In genomic region chr6:54685103-54685502, GRCm38 (mm10) we compare ENCODE assay signal across 21 mouse cellular contexts. TPM values are rescaled to one million over a fixed set of nuclear protein-coding genes. Genes with fewer than 3 reads are reported as not detected.
DNase-seq lines count a peak whose midpoint lies in the region; ATAC-seq lines count a peak whose summit lies in the region.
"Had no signal": no experiment of that assay in that cellular context is flagged by ENCODE, and none has a peak within 500 bp of the region (broad histone marks: within the 10 kb centered on the region; RNA-seq: fewer than 3 reads in every experiment).

No protein-coding gene starts in this region.

- peak; percentile 67 for DNase-seq in CD4-positive, CD25-positive, alpha-beta regulatory T cell, adult 2 months (ENCODE audit: low read depth, low spot score)
- peak; percentile 29 to 31 for DNase-seq in CD8-positive naive resting alpha-beta T cell, adult 2 months (ENCODE audit: low read depth in 2 of 2, low spot score in 2 of 2)
- peak; percentile 35 for DNase-seq in thymus, postnatal 25 days
- DNase-seq in cerebellum, postnatal 4 days (ENCODE audit: low spot score in 2 of 2), result no peak
- DNase-seq in embryo, embryonic 10 days (ENCODE audit: low spot score), result no peak
- DNase-seq: cerebellum, adult 2 months; cerebellum, postnatal 36 days; gastrocnemius, postnatal 10 days; heart, adult 18-20 months; kidney, postnatal 25 days; liver, embryonic 13.5 days; lung, adult 2 months; lung, postnatal 14 days; midbrain, embryonic 14.5 days; right cerebral cortex, adult 18-20 months; right cerebral cortex, postnatal 4 days had no signal

- peak; percentile 51 for ATAC-seq in inflammation-experienced regulatory T-cells, adult 6 months
- ATAC-seq in granulocyte monocyte progenitor cell, adult 5-6 weeks (replicated peaks; ENCODE audit: poor library complexity, severe bottlenecking), result no peak
- ATAC-seq: forebrain, embryonic 16.5 days; intestine, postnatal 0 days; Patski had no signal

RNA-seq across cellular contexts. Expression of gene Mturn, which starts 3.7 kb away (rescaled TPM):
- 10 to 100 TPM; 12.1 to 20.4 (median 17.0) TPM for polyA plus RNA-seq in inflammation-experienced regulatory T-cells, adult 6 months (2017; shearing (Covaris generic))
- 0.04 TPM in 1 of 2 replicates, not detected in the other for total RNA-seq in granulocyte monocyte progenitor cell, adult 5-6 weeks (2014; fragmentation: Nextera tagmentation)
- total RNA-seq in granulocyte monocyte progenitor cell, adult 5-6 weeks (2017), result 0.13 TPM in 1 of 2 replicates, not detected in the other

Comparison
In these comparisons a context has a peak if more than half of its experiments do, and no peak if none do; other contexts are left out.
1. DNase-seq: peak in CD4-positive, CD25-positive, alpha-beta regulatory T cell, adult 2 months (single experiment), CD8-positive naive resting alpha-beta T cell, adult 2 months (2 of 2) and thymus, postnatal 25 days (single experiment); none in cerebellum, postnatal 4 days (0 of 2) and embryo, embryonic 10 days (single experiment).